Mouse (Mus musculus) kidney, postnatal 25 days (tissue): ENCODE data around the gene Dlgap1.
"Not testable (repeated sequence)": the region's sequence is repeated elsewhere in the genome, so short reads cannot be mapped to it uniquely, and the experiment has no call there.

Experiments
- DNase-seq, 2 experiments: peaks; one replicate each; pipeline ENCODE4 v3.0.0; 2021; ENCODE audit warnings: mixed read lengths in 2 of 2

The Dlgap1 gene

DNA sequence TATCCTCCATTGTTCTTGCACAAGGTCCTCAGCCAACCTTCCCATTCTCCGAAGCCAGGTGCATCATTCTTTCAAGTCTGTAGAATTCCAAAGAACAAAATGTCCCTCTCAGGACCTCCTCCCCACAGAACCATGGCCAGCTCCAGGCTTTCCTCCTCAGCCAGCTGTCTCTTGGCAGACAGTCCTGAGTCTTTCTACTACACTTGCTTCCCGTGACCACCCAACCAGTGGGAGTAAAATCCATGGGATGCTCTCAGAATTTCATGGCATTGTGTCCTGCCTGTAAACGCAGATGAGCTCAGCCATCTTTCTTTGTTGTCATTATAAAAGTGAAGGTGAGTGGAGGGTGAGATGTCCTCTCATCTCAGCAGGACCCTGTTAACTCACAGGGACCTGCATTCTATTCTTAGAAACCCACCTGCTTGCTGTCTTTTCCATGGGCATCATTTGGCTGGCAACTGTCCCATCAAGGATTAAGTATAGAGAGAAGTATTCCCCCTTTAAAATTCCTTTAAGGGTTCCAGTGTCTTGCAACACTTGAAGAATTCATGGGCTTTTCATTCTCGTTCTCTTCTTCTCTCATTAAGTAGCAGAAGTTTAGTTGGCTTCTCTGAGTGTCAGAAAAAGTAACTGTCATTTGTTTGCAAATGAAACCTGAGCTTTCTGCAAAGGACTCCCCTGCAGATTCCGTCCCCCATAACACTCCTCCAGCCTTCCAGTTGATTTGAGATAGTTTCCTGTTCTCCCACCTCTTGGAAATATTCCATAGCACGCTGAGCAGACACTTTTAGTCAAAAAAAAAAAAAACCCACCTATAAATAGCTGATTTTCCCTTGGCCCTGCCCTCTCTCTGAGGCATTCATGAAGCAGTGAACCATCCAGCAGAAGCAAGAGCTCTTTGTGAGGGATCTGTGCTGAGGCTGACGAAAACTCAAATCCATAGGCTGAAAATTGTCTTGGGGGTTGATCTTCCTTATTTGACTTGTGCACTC is 559.6 kb downstream of the Dlgap1 start:
- DNase-seq = peak in 1 of 2 experiments; percentile 38

DNA sequence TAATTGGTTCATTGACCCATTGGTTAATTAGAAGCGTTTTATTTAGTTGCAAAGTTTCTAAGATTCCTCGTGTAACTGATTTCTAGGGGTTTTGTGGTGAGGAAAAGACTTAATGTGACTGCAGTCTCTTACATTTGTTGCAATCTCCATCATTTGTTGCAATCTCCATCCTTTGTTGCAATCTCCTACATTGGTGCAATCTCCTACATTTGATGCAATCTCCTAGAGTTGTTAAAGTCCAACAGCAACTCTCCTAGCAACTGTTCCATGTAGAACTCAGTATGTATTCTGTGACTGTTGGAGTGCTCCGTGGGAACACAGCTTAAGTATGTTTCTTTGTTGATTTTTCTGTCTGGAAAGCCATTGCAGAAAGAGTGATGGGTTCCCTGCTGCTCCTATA is 565.4 kb downstream of the Dlgap1 start:
- no peak for DNase-seq

DNA sequence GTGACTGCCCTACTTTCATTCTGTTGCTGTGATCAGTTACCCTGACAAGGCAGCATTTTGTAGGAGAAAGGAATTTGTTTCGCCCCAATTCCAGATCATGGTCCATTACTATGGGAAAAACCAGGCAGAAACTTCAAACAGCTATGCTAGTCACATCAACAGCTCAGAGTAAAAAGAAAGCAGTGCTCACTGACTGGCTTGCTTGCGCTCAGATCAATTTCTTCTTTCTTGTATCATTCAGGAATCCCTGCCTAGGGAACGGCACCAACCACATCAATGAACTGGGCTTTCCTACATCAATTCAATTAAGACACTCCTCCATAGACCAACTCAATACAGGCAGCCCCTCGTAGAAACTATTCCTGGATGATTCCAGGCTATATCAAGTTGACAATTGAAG is 572.9 kb downstream of the Dlgap1 start:
- no peak for DNase-seq

DNA sequence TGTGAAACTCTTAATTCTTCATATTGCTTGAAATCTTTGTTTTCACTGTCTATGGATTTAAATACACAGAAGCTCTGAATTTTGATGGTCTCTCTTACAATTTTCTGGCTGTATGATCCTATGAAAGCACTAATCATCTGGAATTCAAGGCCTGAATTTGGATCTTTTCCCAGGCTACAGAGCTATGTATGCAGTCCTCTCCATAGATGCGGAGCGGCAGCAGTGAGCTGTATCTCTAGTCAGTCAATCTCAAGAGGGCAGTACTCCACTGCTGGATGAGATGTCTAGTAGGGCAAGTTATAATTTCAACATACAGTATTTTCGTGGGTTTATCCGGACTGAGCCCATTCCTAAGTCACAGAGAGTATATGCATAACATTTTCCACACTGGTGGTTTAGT is 581.9 kb downstream of the Dlgap1 start:
- DNase-seq = no peak

GRCm38 (mm10) chr17:70561547-70561946 is 592.7 kb downstream of the Dlgap1 start:
- DNase-seq = no peak

DNA sequence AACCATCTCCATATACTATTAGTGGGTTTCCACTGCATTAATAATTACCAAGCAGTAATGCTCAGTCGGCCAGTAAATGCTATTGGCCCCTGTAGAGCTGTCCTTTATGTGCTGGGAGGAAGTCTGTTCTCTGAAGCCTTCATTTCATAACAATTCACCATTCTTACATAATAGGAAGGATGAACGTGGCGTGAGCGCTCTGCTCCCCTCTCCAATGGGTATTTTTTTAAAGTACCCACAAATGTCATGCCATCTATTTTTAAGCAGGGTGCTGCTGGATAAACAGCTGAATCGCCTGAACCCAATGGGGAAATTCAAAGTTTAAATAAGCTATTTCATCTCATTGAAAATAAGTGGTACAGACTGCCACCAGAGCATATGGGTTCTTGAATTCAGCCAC is 602.0 kb downstream of the Dlgap1 start:
- no peak for DNase-seq

DNA sequence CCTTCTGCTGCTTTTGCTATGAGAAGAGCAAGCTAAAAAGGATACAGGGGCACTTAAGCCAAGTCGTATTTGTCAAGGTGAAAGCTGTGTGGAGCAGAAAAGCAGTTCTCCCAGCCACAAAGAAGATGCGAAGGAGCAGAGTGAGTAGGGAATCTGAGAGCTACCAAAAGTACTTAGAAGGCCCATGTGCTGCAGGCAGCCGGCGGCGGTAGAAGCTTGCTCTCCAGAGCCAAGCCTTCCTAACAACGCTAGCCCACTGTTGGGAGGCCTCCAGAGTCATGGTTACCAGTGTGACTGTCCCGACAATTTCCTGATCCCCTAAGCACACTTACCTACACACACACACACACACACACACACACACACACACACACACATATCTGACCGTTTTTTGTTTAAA is 614.2 kb downstream of the Dlgap1 start:
- DNase-seq = no peak

DNA sequence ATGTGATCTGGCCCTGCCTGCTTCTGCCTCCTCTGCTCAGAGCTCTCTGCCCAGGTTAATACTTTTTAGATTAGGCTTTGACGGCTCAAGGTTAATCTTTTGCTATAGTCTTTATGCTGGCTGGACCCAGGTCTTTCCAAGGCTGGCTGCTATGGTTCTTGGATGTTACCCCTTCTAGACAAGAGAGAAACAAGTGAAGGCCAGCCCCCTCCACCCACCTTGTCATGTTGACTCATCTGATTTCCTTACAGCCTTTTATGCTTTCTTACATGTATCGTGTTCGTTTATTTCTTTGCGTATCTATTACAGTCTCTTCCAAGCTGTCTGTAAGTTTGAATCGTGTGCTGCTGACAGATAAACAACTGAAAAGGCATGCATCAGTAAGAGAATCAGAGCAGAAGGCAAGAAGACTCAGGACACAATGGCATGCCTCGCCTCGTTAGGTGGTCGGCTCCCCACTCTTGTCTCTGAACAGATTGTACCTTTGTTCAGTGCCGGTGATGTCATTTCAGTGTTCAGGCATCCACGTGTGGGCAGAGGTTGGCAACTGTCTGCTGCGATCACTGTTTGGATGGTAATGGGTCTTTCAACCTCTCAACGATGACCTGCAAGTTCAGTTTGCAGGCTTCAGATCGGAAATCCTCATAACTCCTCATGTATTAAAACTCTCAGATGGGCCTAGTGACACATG is 618.0 kb downstream of the Dlgap1 start:
- DNase-seq = no peak

DNA sequence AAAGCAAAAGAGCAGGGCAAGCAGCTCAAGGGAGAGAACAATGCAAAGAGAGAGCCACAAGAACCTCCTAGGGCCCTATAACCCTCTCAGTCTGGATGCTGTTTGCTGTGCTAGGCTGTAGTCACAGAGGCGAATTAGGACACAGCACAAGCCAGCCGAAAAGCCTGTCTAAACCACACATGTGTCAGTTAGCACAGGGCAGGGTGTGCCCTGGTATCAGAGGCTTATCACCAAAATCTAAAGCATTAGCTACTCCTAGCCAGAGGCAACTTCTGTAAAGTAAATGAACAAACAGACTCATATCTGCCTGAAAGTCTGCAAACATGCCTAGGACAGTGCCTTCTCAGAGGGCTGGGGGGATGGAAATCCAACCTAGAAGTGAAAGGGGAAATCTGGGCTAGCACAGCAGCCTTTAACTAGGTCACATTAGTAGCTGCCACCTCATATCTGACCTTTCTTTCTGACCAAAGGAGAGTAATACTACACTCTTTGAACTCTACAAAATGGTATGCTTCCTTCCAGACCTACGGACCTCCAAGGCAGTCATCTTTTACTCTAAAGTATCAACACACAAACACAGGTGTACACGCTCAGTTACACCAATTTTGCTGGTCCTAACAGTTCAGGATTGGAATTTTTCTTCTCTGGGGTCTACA is 619.2 kb downstream of the Dlgap1 start:
- not testable (repeated sequence) for DNase-seq

GRCm38 (mm10) chr17:70588691-70589090 is 619.8 kb downstream of the Dlgap1 start:
- no peak for DNase-seq

GRCm38 (mm10) chr17:70589140-70589539 is 620.3 kb downstream of the Dlgap1 start:
- no peak for DNase-seq

DNA sequence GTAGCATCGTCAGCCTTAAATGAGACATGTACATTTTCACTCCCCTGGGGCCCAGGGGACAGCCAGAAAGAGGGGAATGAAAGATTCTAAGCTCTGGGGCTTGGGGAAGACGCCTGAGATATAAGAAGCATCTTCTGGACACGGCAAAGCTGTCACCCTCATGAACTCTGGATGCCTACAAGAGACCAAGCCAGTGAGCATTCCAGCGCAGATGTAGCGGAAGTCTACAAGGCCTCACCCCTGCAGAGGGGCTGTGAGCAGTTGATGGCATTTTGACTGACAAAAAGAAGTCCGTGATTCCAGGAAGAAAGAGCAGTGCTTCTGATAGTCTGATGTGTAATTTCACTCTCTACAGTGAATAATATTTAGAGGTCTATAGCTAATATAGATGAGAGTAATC is 621.6 kb downstream of the Dlgap1 start:
- no peak for DNase-seq

- DNase-seq = no peak
These were observed 625.4 kb downstream of the Dlgap1 start for GRCm38 (mm10) chr17:70594277-70594676.

GRCm38 (mm10) chr17:70596326-70596725 is 627.5 kb downstream of the Dlgap1 start:
- DNase-seq = no peak

DNA sequence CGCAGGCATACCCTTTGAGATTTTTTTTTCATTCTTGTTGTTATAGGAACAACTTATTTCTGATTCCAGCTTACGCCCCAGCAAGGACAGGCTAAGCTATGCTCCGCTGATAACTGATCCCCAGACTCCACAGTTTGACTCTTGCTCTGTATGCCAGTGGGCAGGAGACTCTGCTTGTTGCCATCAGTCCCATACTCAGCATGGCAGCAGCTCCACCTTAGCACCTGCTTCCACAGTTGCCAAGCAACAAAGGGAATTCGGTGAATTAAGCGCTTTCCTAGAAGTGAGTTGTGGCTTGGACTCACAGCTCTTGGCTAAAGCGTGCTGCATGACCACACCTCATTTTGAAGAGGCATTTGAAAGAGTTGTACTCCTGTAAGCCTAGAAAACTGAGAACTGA is 631.6 kb downstream of the Dlgap1 start:
- no peak for DNase-seq

DNA sequence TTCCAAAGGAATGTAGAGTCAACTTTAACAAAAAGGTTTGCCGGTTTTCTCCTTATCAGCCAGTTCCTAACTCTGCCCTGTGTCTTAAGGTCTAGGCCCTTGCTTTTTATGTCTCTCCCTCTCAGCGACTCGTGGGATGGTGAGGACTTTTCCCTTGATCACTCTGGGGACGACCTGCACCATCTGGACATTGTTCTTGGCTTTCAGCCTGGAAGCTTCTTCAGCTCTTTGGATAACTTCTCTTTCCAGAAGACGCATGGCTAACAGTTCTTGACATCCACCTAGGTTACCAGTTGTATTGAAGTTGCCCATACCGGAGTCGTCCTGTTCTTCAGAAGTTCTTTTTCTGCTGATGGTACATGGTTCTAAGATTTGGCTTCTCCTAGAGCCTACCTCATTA is 633.2 kb downstream of the Dlgap1 start:
- DNase-seq = no peak

DNA sequence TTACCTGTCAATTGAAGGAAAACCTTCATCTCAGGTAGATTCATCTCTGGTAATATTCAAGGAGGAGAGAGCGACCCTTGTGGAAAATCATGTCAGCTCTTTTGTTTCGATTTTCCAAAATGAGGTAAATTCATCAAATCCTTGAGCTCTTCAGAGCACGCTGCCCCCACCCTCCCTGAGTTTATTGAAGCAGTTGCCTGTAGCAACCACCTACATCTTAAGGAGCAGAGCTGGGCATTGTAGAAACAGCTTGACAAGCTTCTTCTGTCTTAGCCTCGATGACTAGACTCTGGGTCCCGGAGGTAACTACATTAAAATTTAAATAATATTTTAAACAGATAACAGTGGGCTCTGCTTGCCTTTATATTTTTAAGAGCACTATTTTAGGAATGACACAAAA is 636.8 kb downstream of the Dlgap1 start:
- DNase-seq = no peak

- no peak for DNase-seq
These were observed 643.3 kb downstream of the Dlgap1 start for GRCm38 (mm10) chr17:70612171-70612570.

DNA sequence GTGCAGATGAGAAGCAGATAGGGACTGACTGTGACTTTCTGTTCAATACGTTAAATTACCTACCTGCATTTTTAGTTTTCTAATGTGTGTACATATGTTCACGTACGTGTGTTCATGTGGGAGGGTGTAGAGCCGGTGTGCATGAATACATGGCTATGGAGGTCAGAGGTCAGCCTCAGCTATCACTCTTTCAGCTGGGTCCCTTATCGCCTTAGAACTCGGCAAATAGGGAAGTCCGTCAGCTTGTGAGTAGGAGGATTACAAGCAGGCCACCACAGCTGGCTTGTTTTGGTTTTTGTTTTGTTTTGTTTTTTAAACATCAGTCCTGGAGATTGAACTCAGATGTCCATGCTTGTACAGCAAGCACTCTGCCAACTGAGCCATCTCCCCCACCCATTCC is 645.0 kb downstream of the Dlgap1 start:
- DNase-seq = no peak

GRCm38 (mm10) chr17:70614407-70615060 is 645.7 kb downstream of the Dlgap1 start:
- no peak for DNase-seq

- DNase-seq = no peak
These were observed 653.6 kb downstream of the Dlgap1 start for GRCm38 (mm10) chr17:70622493-70622892.

DNA sequence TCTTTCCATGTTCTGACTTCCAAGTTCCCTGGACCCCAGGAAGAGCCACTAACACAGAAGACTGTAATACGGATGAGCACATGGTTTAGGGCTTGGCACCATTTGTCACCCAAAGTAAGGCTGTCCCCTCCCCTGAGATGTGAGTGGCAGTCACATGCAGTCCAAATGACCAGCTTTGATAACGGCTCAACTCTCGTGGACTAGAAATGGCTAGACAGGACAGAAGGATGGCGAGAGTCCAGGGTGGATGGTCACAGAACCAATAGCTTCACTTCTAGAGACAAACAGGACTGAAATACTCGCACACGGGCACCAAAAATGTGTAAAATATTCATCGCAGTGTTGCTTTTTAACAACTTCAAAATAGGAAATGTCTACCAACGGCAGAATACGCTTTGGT is 657.5 kb downstream of the Dlgap1 start:
- DNase-seq = no peak

- DNase-seq = no peak
These were observed 658.1 kb downstream of the Dlgap1 start for GRCm38 (mm10) chr17:70626925-70627324.
